Mouse (Mus musculus) thymus, postnatal 0 days (tissue): ENCODE measurements around the gene Gsg1l. TPM values are rescaled to one million over a fixed set of nuclear protein-coding genes. Genes with fewer than 3 reads are reported as not detected.

Source experiments
- DNase-seq: peaks from one replicate; pipeline ENCODE4 v3.0.0-alpha.2; 2015; ENCODE audit warnings: low spot score
- polyA plus RNA-seq: library from polyadenylated mRNA; unstranded; fragments of >200 nt; fragmentation: Nextera tagmentation; extraction: Ambion mirVana; gene quantifications from 2 replicates; pipeline ENCODE4 v1.2.1, GENCODE M21; 2015

Gsg1l gene
- polyA plus RNA-seq, 1 experiment from 2014 or later: not detected

- no peak for DNase-seq
These were observed 49.9 kb downstream of the Gsg1l start for GRCm38 (mm10) chr7:126032365-126032755.

GRCm38 (mm10) chr7:126031598-126032364 is 50.4 kb downstream of the Gsg1l start:
- DNase-seq: no peak

DNA sequence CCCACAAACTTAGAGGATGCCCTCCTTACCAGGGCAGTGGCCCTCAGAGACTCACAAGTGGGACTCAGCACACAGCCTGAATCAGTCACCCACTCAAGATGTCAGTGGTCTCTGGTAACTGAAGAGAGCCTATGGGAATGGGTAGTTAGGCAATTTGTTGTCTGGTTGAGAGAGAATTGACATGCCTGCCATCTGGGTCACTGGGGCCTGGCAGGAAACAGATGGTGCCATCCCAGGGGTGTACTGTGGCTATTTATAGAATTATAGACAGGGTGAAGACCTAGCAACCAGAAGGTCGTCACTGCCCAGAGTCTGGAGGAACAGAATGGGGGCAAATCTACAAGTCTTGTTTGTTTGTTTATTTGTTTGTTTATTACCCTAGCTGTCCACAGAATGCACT is 54.8 kb downstream of the Gsg1l start:
- no peak for DNase-seq

DNA sequence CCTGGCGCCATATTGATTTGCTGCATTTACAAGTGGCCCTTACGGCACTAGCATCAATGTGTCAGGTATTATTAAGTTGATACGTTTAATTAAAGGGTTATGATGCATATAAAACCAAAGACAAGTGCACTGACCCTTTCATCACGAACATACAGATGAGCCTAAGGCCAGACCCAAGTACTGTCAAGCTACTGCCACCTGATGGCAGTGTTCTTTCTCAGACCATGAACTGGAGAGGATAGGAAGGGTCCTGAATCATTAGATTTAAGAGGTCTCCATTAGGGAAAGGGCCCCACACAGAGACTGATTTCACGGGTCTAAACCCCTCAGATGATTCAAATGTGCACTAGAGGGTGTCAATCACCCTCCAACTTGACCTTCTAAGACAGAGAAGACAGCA is 55.6 kb downstream of the Gsg1l start:
- DNase-seq: no peak

- no peak for DNase-seq
These were observed 62.2 kb downstream of the Gsg1l start for GRCm38 (mm10) chr7:126019966-126020365.

- no peak for DNase-seq
These were observed 62.9 kb downstream of the Gsg1l start for GRCm38 (mm10) chr7:126019321-126019720.

GRCm38 (mm10) chr7:126017455-126017854 is 64.8 kb downstream of the Gsg1l start:
- no peak for DNase-seq

DNA sequence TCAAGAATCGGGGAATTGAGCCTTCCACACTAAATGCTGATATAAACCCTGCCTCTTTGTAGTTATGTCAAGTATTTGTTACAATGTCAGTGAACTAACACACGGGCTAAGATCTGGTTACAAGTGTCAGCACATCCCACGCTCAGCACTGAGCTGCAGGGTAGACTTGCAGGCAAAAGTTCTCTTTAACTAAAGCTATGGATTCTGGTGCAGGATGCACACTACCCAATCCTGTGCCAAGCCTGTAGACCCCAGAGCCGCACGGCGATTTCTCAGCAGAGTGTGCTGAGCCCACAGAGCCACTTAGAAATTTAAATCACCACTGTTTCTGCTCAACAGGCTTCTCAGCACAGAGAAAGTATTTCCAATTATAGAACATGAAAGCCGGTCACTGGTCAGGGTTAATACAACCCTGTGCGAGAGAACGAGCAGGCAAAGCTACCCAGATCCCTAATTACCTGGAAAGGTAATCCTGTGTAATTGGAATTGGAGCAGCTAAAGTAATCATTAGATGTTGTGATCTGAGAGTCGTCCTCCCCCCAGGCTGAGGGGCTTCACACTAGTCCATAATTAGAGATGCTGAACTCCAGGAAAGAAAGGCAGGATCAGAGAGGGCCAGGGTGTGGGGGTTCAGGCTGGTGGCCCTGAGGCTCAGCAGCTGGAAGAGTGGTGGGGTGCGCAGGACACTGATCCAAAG is 69.7 kb downstream of the Gsg1l start:
- DNase-seq: no peak

DNA sequence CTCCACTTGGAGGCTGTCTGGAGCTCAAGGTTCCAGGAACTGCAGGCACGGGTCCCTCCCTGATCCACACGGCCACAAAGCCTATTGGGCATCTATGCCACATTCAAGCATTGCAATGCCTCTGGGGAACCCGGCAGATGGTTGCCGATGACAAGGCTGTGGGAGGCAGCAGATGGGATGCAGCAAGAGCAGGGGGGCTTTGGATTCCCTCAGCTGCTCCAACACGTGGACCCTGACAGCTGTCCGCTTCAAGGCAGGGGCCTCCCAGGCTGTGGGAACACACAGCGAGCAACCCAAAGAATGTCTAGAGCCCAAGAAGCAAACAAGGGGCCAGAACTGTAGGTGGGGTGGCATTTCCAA is 73.4 kb downstream of the Gsg1l start:
- DNase-seq: no peak

DNA sequence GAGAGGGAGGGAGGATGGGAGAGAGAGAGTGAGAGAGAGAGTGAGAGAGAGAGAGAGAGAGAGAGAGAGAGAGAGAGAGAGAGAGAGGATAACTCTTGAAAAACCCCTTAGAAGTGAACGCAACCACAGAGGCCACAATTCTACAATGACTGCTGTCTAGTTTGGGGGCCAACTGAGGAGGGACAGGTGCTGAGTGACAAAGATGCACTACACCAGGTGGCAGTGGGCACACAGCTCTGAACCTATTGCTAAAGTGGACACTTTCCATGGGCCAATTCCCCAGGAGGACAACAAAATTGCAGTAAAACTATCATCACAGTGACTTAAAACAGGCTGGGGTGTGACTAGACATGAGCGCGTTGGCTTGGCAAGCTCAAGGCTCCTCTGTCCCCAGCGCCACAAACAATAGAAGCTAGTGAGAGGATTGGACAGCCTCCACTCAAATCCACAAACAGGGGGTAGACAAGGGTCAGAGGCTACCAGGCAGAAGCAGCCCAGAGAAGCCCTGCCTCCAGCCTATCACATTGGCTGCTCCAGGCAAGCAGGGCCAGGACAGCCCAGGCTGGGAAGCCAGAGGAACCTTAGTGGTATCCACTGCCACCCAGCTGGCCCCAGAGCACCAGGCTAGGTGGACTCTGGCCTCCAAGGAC is 73.9 kb downstream of the Gsg1l start:
- no peak for DNase-seq

DNA sequence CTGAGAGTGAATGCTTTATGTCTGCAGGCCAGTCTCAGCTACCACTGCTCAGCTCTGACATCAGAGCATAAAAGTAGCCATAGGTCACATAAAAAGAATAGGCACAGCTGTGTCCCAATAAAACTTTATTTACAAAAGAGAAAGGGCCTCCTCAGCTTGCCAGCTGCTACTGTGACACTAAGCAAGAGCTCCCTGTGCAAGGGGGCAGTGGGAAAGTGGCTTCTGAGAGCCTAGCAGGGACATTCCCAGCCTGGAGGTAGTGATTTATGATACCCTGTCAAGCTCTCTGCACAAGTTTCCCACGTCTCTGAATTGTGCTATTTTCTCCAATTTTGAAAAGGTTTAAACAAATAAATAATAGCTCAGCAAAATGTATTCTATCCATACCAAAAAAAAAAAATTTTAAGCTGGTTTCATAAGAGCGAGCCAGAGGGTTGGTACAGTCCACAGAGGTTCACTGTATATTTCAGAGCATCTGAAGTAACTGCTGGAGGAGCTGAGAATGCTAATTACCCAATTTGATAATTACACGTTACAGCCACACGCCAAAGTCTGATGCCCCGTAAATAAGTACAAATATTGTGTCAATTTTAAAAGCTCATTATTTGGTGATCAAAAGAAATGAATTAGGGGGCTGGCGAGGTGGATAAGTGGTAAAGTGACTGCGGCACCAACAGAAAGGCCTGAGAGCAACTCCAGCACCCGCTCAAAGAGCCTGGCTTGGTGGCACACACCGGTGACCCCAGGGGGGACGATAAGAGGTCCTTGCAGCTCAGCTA is 74.9 kb downstream of the Gsg1l start:
- DNase-seq: no peak

GRCm38 (mm10) chr7:126005274-126005673 is 76.9 kb downstream of the Gsg1l start:
- DNase-seq: no peak

- DNase-seq: no peak
These were observed 80.5 kb downstream of the Gsg1l start for GRCm38 (mm10) chr7:126001683-126002082.

- no peak for DNase-seq
These were observed 82.3 kb downstream of the Gsg1l start for GRCm38 (mm10) chr7:125999921-126000320.

DNA sequence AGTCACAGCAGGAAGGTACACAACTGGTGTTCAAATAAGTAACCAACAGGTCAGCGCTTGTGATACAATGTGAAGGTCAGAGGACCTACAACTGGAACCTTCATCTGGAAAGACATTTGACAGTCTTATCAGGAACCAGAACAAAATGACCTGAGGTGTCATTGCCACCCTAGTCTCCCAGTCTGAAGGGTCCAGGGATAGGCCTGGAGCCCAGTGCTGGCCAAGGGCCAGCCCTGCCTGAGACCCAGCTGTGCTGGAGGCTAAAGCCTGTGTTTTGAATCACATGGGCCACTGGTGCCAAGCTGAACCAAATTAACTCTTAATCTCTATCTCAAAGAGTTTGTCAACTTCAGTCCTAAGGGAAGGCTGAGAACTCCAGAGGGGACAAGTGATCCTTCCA is 86.1 kb downstream of the Gsg1l start:
- no peak for DNase-seq

- no peak for DNase-seq
These were observed 89.8 kb downstream of the Gsg1l start for GRCm38 (mm10) chr7:125992356-125992891.

GRCm38 (mm10) chr7:125991846-125992245 is 90.4 kb downstream of the Gsg1l start:
- no peak for DNase-seq

- no peak for DNase-seq
These were observed 92.2 kb downstream of the Gsg1l start for GRCm38 (mm10) chr7:125989969-125990368.

GRCm38 (mm10) chr7:125989489-125989888 is 92.7 kb downstream of the Gsg1l start:
- no peak for DNase-seq

DNA sequence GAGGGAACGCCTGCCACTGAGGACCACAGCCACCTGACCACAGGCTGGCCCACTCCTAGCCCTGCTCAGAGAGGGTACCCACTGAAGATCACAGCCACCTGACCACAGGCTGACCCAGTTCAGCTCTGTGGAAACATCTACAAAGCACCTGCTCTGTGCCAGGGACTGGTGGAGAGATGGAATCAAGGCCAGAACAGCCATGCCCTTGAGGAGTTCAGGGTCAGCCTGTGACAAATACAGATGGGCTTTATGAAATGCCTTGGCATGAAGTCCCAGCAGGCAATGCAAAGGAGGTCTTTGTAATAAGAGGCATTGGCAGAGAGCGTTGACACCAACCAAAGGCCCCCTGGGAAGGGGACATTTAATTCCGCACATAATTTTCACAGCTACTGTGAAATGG is 93.9 kb downstream of the Gsg1l start:
- no peak for DNase-seq

GRCm38 (mm10) chr7:125987117-125987516 is 95.1 kb downstream of the Gsg1l start:
- DNase-seq: no peak
